Mouse (Mus musculus) small intestine, adult 10 weeks (tissue): ENCODE measurements around the gene Clec4d. TPM values are rescaled to one million over a fixed set of nuclear protein-coding genes. Genes with fewer than 3 reads are reported as not detected.

ENCODE experiments used
- polyA plus RNA-seq: library from polyadenylated mRNA; stranded (reverse); fragments of 350-450 nt; fragmentation: Illumina TruSeq; extraction: RNeasy Lipid Tissue Mini Kit (QIAGEN cat#74804); gene quantifications from one replicate; pipeline ENCODE4 v1.2.3, GENCODE M21; 2014; ENCODE audit warnings: low replicate concordance

The Clec4d gene
- not detected for polyA plus RNA-seq

DNA sequence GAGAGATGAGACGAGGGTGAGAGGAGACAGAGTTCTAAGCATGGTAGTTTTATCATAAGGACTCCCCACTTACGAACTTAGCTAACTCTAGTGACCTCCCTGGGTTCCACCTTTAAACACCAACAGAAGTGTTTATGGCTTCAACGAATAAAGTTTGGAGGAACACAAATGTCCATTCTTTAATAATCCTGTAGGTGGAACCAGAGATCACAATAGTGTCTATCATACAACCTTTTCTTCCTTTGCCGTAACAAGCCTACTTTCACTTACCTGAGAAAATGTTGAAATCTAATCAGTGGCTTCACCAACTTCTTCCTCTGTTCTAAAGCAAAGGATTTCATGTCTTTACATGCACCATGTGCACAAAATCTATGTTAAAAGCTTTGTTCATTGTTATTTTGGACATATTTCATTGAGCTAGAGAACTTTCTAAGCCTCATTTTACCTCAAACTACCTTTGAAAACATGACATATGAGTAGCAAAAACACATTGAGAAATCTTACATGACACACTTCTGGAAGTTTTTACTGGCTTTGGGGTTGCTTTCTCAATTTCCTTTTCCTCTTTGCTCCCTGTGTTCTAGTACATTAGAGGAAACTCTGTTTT is at the start of gene Clec4d:
Gene Clec4d, plus strand, starts transcription at position 557 of the 607 bp plus-strand sequence.

GRCm38 (mm10) chr6:123229644-123230043 is 32.3 kb upstream of the Clec4d start, which contains the start of gene Clec4n:
Clec4n (plus strand) TSS chr6:123229843.

GRCm38 (mm10) chr6:123289753-123290152 is 27.8 kb downstream of the Clec4d start, which contains the start of gene Clec4e:
Clec4e (minus strand) TSS chr6:123289870.

GRCm38 (mm10) chr6:123308033-123308432 is 46.1 kb downstream of the Clec4d start, which contains the start of gene Vmn2r19:
Vmn2r19 (plus strand) TSS chr6:123308333.

Other genes starting within 250 kb of the Clec4d start
- gene Clec4b1, start 212.1 kb upstream of the Clec4d start, polyA plus RNA-seq: 1.3 TPM
- gene Clec4a2, start 155.7 kb upstream of the Clec4d start, polyA plus RNA-seq: 30.1 TPM
- 3.4 TPM for gene Clec4b2, start 89.2 kb upstream of the Clec4d start, polyA plus RNA-seq
- gene Clec4n, start 32.3 kb upstream of the Clec4d start, polyA plus RNA-seq: 29.2 TPM
- gene Clec4e, start 27.8 kb downstream of the Clec4d start, polyA plus RNA-seq: not detected
- gene Vmn2r19, start 46.2 kb downstream of the Clec4d start, polyA plus RNA-seq: not detected
- gene Vmn2r20, start 156.0 kb downstream of the Clec4d start, polyA plus RNA-seq: not detected